ENCODE assay signal across 12 mouse cellular contexts in the genomic region with DNA sequence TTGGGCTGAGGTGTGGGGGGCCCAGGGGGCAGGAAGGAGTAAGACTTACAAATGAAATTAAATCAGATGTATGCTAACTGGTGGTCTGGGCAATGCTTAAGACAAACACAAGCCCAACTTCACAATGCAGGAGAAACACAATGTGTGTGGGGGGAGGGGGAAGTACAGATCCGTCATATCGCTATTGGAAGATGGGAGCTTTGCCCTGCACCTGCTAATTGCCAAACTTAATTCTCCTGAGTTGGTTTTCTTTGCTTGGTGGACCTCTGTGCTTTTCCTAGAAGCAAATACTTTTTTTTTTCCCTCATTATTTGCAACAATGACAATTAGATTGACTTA.
DNase-seq lines count a peak whose midpoint lies in the region; ATAC-seq and TF ChIP-seq lines count a peak whose summit lies in the region.
"Had no signal": no experiment of that assay in that cellular context is flagged by ENCODE, and none has a peak within 500 bp of the region (broad histone marks: within the 10 kb centered on the region; RNA-seq: fewer than 3 reads in every experiment).

No protein-coding gene starts in this region.

- DNase-seq in embryo, embryonic 10.5 days (ENCODE audit: low spot score) = peak; percentile 13
- DNase-seq in embryo, embryonic 9.5 days (ENCODE audit: extremely low spot score) = no peak
- DNase-seq in neural tube, embryonic 11.5 days (ENCODE audit: low spot score) = no peak
- DNase-seq in kidney, adult 8-10 months = no peak
- DNase-seq in thymus, adult 2 months = no peak
- DNase-seq in frontal cortex, postnatal 14 days (ENCODE audit: low spot score in 2 of 2) = no peak
- DNase-seq: lung, adult 18-20 months; thymus, postnatal 14 days had no signal

- WGBS in forebrain, embryonic 13.5 days = 5% methylated on average over 2 of the region's 2 CpGs
- 7% methylated on average over 2 of the region's 2 CpGs for WGBS in hindbrain, embryonic 16.5 days
- whole genome bisulfite sequencing in neural tube, embryonic 11.5 days = 13% methylated on average over 2 of the region's 2 CpGs
- WGBS in thymus, adult 2 months = 28% methylated on average over 2 of the region's 2 CpGs

- peak overlapping the region; percentile 69 for H3K4me3 ChIP-seq in forebrain, embryonic 13.5 days
- peak overlapping the region; percentile 70 for H3K4me3 ChIP-seq in hindbrain, embryonic 16.5 days (ENCODE audit: low read length)
- H3K4me3 ChIP-seq in neural tube, embryonic 11.5 days (ENCODE audit: low read depth, low read length) = peak overlapping the region; percentile 57; the same call in 1 of the 2 replicates
- no peak overlapping the region for H3K4me3 ChIP-seq in thymus, adult 2 months (ENCODE audit: control insufficient read depth, insufficient read depth, low read length)
- H3K4me3 ChIP-seq: embryonic facial prominence, embryonic 15.5 days; kidney, embryonic 15.5 days had no signal

- H3K27me3 ChIP-seq in forebrain, embryonic 13.5 days = peaks cover 45% of the 10 kb centered on the region
- no peaks in the 10 kb centered on the region for H3K27me3 ChIP-seq in hindbrain, embryonic 16.5 days (replicated peaks; ENCODE audit: control insufficient read depth, insufficient read depth, low read length)
- H3K27me3 ChIP-seq in neural tube, embryonic 11.5 days (ENCODE audit: control insufficient read depth, insufficient read depth, low read length) = peaks cover 34% of the 10 kb centered on the region
- H3K27me3 ChIP-seq in thymus, adult 2 months (ENCODE audit: control insufficient read depth, insufficient read depth, low read length) = 0 out of 2 replicates have a peak, but pooled peaks cover 2% of the 10 kb centered on the region

- H3K4me1 ChIP-seq in forebrain, embryonic 13.5 days = peaks cover 15% of the 10 kb centered on the region
- H3K4me1 ChIP-seq in hindbrain, embryonic 16.5 days (ENCODE audit: control insufficient read depth, insufficient read depth, low read depth, low read length) = peaks cover 3% of the 10 kb centered on the region; the same call in 1 of the 2 replicates
- no peaks in the 10 kb centered on the region for H3K4me1 ChIP-seq in neural tube, embryonic 11.5 days (ENCODE audit: control insufficient read depth, insufficient read depth, low read length)
- no peaks in the 10 kb centered on the region for H3K4me1 ChIP-seq in thymus, adult 2 months (replicated peaks; ENCODE audit: control insufficient read depth, insufficient read depth, low read length)

- no peak for TF ChIP-seq CTCF in thymus, adult 2 months (IDR thresholded peaks at IDR 0.05; ENCODE audit: borderline replicate concordance, control insufficient read depth, extremely low read depth, insufficient read depth, low read length, poor library complexity)

- peak overlapping the region; percentile 85 for H3K4me2 ChIP-seq in forebrain, embryonic 13.5 days
- peak overlapping the region; percentile 66 for H3K4me2 ChIP-seq in hindbrain, embryonic 16.5 days (ENCODE audit: low read length)
- peak overlapping the region; percentile 80 for H3K4me2 ChIP-seq in neural tube, embryonic 11.5 days (ENCODE audit: low read depth)
- H3K4me2 ChIP-seq: embryonic facial prominence, embryonic 15.5 days; kidney, embryonic 15.5 days had no signal

- H3K9ac ChIP-seq in forebrain, embryonic 13.5 days = peak overlapping the region; percentile 78; the same call in 1 of the 2 replicates
- H3K9ac ChIP-seq in hindbrain, embryonic 16.5 days (ENCODE audit: low read depth, low read length) = peak overlapping the region; percentile 85
- H3K9ac ChIP-seq in neural tube, embryonic 11.5 days (ENCODE audit: low read length) = no peak overlapping the region
- H3K9ac ChIP-seq: embryonic facial prominence, embryonic 15.5 days; kidney, embryonic 15.5 days had no signal

- no peaks in the 10 kb centered on the region for H3K9me3 ChIP-seq in forebrain, embryonic 13.5 days (replicated peaks)
- H3K9me3 ChIP-seq in hindbrain, embryonic 16.5 days (ENCODE audit: control insufficient read depth, low read length) = no peaks in the 10 kb centered on the region
- H3K9me3 ChIP-seq in neural tube, embryonic 11.5 days (ENCODE audit: control insufficient read depth, low read length) = no peaks in the 10 kb centered on the region
- H3K9me3 ChIP-seq: embryonic facial prominence, embryonic 15.5 days; kidney, embryonic 15.5 days had no signal

- no peak for ATAC-seq in forebrain, embryonic 13.5 days
- no peak for ATAC-seq in hindbrain, embryonic 16.5 days
- no peak for ATAC-seq in neural tube, embryonic 11.5 days (ENCODE audit: insufficient read depth, low FRiP score, low TSS enrichment)

- no peak overlapping the region for H3K27ac ChIP-seq in forebrain, embryonic 13.5 days
- peak overlapping the region; percentile 52 for H3K27ac ChIP-seq in hindbrain, embryonic 16.5 days (ENCODE audit: low read depth, low read length)
- no peak overlapping the region for H3K27ac ChIP-seq in neural tube, embryonic 11.5 days (ENCODE audit: low read depth, low read length)
- H3K27ac ChIP-seq in thymus, adult 2 months (ENCODE audit: control insufficient read depth, insufficient read depth, low read length) = no peak overlapping the region
- H3K27ac ChIP-seq: embryonic facial prominence, embryonic 15.5 days; kidney, embryonic 15.5 days had no signal

- no peak for TF ChIP-seq POLR2A in thymus, adult 2 months (IDR thresholded peaks at IDR 0.05; ENCODE audit: control insufficient read depth, extremely low read depth, insufficient read depth, low read length, poor library complexity)

- H3K36me3 ChIP-seq in forebrain, embryonic 13.5 days (ENCODE audit: poor library complexity, severe bottlenecking) = no peaks in the 10 kb centered on the region
- H3K36me3 ChIP-seq in hindbrain, embryonic 16.5 days (ENCODE audit: control insufficient read depth, insufficient read depth, low read length) = no peaks in the 10 kb centered on the region
- no peaks in the 10 kb centered on the region for H3K36me3 ChIP-seq in neural tube, embryonic 11.5 days (ENCODE audit: control insufficient read depth, insufficient read depth, low read length)
- no peaks in the 10 kb centered on the region for H3K36me3 ChIP-seq in thymus, adult 2 months (ENCODE audit: control insufficient read depth, insufficient read depth, low read length)
- H3K36me3 ChIP-seq: embryonic facial prominence, embryonic 15.5 days; kidney, embryonic 15.5 days had no signal
